Mouse (Mus musculus) right cerebral cortex, adult 18-20 months (tissue): ENCODE measurements around the gene Camk2n1.

Source experiments
- DNase-seq: peaks from one replicate; pipeline ENCODE4 v3.0.0; 2022; ENCODE audit warnings: mixed read lengths

Gene Camk2n1

GRCm38 (mm10) chr4:138465446-138465845 lies 11.3 kb downstream of the Camk2n1 start:
- no peak for DNase-seq

GRCm38 (mm10) chr4:138466690-138467089 lies 12.6 kb downstream of the Camk2n1 start:
- DNase-seq = no peak

GRCm38 (mm10) chr4:138467451-138467850 lies 13.3 kb downstream of the Camk2n1 start:
- DNase-seq = no peak

- DNase-seq = no peak
Measured at GRCm38 (mm10) chr4:138469080-138469479, 15.0 kb downstream of the Camk2n1 start.

- DNase-seq = no peak
Measured at GRCm38 (mm10) chr4:138471241-138471640, 17.1 kb downstream of the Camk2n1 start.

GRCm38 (mm10) chr4:138479595-138479994 lies 25.5 kb downstream of the Camk2n1 start:
- peak; percentile 92 for DNase-seq

GRCm38 (mm10) chr4:138480962-138481361 lies 26.8 kb downstream of the Camk2n1 start:
- DNase-seq = no peak

- DNase-seq = no peak
Measured at GRCm38 (mm10) chr4:138482721-138483120, 28.6 kb downstream of the Camk2n1 start.

GRCm38 (mm10) chr4:138488241-138488640 lies 34.1 kb downstream of the Camk2n1 start:
- DNase-seq = no peak

GRCm38 (mm10) chr4:138491088-138491487 lies 37.0 kb downstream of the Camk2n1 start:
- DNase-seq = no peak

- peak; percentile 70 for DNase-seq
Measured at GRCm38 (mm10) chr4:138493161-138494001, 39.3 kb downstream of the Camk2n1 start.

- DNase-seq = peak; percentile 59
Measured at GRCm38 (mm10) chr4:138494905-138495304, 40.8 kb downstream of the Camk2n1 start.

- DNase-seq = peak; percentile 82
Measured at GRCm38 (mm10) chr4:138495775-138496174, 41.7 kb downstream of the Camk2n1 start.

- DNase-seq = no peak
Measured at GRCm38 (mm10) chr4:138496746-138497520, 42.8 kb downstream of the Camk2n1 start.

- DNase-seq = no peak
Measured at GRCm38 (mm10) chr4:138499856-138500645, 45.9 kb downstream of the Camk2n1 start.

GRCm38 (mm10) chr4:138501048-138501447 lies 46.9 kb downstream of the Camk2n1 start:
- DNase-seq = no peak

- peak; percentile 93 for DNase-seq
Measured at GRCm38 (mm10) chr4:138504632-138505101, 50.6 kb downstream of the Camk2n1 start.

GRCm38 (mm10) chr4:138505171-138505870 lies 51.2 kb downstream of the Camk2n1 start:
- DNase-seq = no peak

- no peak for DNase-seq
Measured at GRCm38 (mm10) chr4:138507903-138508302, 53.8 kb downstream of the Camk2n1 start.
